Mouse (Mus musculus) lung, postnatal 0 days (tissue): ENCODE measurements at regions not wholly inside any gene's neighbourhood (a gene's known extent, or its start where the extent isn't known, plus 50 kb on each side); places are given as distances from the start of the nearest gene placed in this dataset.
"Not testable (repeated sequence)": the region's sequence is repeated elsewhere in the genome, so short reads cannot be mapped to it uniquely, and the experiment has no call there.

Experiments used
- ATAC-seq: fragments of 200-750 bp; cut with Nextera tagmentation; 2 replicates; pipeline ENCODE4 v1.8.0; 2017; ENCODE audit warnings: moderate library complexity
- DNase-seq: peaks from one replicate; pipeline ENCODE4 v3.0.0-alpha.2; 2016; ENCODE audit warnings: low spot score
- H3K27ac ChIP-seq: fragments of 300-500 bp; sonication (generic); 2 replicates; pipeline ENCODE4 v1.5.1; 2014; ENCODE audit warnings: antibody characterized with exemption, mild to moderate bottlenecking, low read length, mixed read lengths
- H3K27me3 ChIP-seq: fragments of 300-500 bp; sonication (generic); replicated peaks from 2 replicates; pipeline ENCODE4 v1.6.1; 2014; ENCODE audit warnings: low read length, mixed read lengths; ENCODE audit not compliant: insufficient read depth
- H3K36me3 ChIP-seq: fragments of 300-500 bp; sonication (generic); 2 replicates; pipeline ENCODE4 v1.6.1; 2014; ENCODE audit warnings: low read length, mixed read lengths; ENCODE audit not compliant: insufficient read depth
- H3K4me1 ChIP-seq: fragments of 300-500 bp; sonication (generic); 2 replicates; pipeline ENCODE4 v1.6.1; 2014; ENCODE audit warnings: antibody characterized with exemption, low read depth, low read length, mixed read lengths; ENCODE audit not compliant: insufficient read depth
- H3K4me2 ChIP-seq: fragments of 300-500 bp; sonication (generic); replicated peaks from 2 replicates; pipeline ENCODE4 v1.6.1; 2014; ENCODE audit warnings: low read depth, mild to moderate bottlenecking, low read length, moderate library complexity, mixed read lengths
- H3K4me3 ChIP-seq: fragments of 300-500 bp; sonication (generic); 2 replicates; pipeline ENCODE4 v1.5.1; 2014; ENCODE audit warnings: low read depth, low read length
- H3K9ac ChIP-seq: fragments of 300-500 bp; sonication (generic); replicated peaks from 2 replicates; pipeline ENCODE4 v1.6.1; 2014; ENCODE audit warnings: low read depth, mild to moderate bottlenecking
- H3K9me3 ChIP-seq: fragments of 300-500 bp; sonication (generic); 2 replicates; pipeline ENCODE4 v1.6.1; 2016; ENCODE audit warnings: low read length, mixed read lengths
- CTCF ChIP-seq: IDR thresholded peaks from 2 replicates; pipeline ENCODE4 v1.5.1; 2016; ENCODE audit warnings: antibody characterized with exemption, mild to moderate bottlenecking
- EP300 ChIP-seq: IDR thresholded peaks from 2 replicates; pipeline ENCODE4 v1.6.1; 2016; ENCODE audit warnings: antibody characterized with exemption, mild to moderate bottlenecking, control low read depth
- WGBS: fragments of 180-500 bp; shearing (Covaris S2); extraction: QIAGEN DNeasy Blood & Tissue Kit; methylation state at CpG from one replicate; pipeline ENCODE4 v1.1.7; 2014; 5-methylcytosine and 5-hydroxymethylcytosine counted together

DNA sequence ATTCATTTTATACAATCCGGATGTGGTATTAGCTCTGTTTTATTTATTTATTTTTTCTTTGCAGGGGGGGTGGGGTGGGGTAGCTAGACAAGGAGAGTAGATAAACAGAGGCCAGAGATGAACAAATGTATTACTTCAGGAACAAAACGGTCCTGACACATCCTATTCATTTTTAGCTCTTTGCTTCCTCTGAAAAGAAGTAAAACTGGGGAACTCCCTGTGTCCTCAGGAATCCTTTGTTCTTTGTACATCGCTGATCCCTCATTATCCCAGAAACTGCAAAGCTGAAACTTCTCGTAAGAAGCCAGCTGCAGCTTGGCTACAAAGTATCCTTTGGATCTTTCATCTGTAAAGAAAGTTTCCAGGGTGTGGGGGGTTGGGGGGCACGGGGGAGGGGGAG, 103.6 kb upstream of the Pfn2 start:
- no peak for ATAC-seq
- no peak overlapping the region for H3K4me3 ChIP-seq
- H3K4me1 ChIP-seq = no peaks in the 10 kb centered on the region
- H3K9me3 ChIP-seq = no peaks in the 10 kb centered on the region
- WGBS = 35% methylated on average over 5 of the region's 5 CpGs
- H3K4me2 ChIP-seq = no peak overlapping the region
- H3K36me3 ChIP-seq = no peaks in the 10 kb centered on the region
- no peaks in the 10 kb centered on the region for H3K27me3 ChIP-seq
- H3K27ac ChIP-seq = no peak overlapping the region
- DNase-seq = no peak
- TF ChIP-seq CTCF (no peak), EP300 (no peak)
- no peak overlapping the region for H3K9ac ChIP-seq

DNA sequence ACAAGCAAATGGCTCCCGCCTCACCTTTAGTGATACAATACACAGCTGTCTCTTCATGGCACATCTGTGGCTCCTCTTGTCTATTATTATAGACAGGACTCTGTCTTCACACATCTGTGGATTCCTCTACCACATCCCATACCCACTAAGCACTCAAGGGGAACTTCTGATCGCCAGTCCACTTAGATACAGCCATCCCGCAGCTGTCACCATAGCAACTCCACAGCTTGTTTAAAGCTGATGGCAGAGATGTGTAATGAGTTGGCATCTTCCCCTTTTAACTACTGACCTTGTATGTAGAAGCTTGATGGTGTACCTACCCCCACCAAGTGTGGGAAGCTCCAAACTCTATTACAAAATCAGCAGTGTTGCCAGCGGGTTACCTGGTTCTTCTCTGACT, 109.5 kb upstream of the Pfn2 start:
- H3K9me3 ChIP-seq = no peaks in the 10 kb centered on the region
- no peak for TF ChIP-seq CTCF
- TF ChIP-seq EP300 = no peak
- no peak overlapping the region for H3K27ac ChIP-seq
- DNase-seq (no peak), ATAC-seq (no peak)
- no peaks in the 10 kb centered on the region for H3K27me3 ChIP-seq
- WGBS = 65% methylated on average over 4 of the region's 4 CpGs
- H3K4me3 ChIP-seq = no peak overlapping the region
- no peak overlapping the region for H3K4me2 ChIP-seq
- H3K4me1 ChIP-seq = no peaks in the 10 kb centered on the region
- H3K36me3 ChIP-seq = no peaks in the 10 kb centered on the region
- H3K9ac ChIP-seq = no peak overlapping the region

DNA sequence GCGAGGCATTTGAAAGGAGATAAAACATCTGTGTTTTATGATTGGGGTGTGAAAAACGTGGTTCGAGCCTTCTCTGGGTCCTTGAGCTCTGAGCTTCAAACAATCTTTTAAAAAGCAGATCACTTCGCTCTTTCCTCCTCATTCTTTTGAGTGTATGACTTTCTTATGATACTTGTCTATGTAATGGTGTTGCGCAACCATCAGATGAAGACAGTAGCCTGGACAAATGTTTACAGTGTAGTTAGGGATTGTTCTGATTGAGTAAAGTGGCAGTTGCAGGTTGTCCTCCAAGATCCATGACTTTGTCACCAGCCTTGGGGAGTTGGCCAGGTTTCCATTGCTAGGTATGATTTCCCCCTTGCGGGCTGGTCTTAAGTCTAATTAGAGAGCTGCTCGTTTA, 116.1 kb upstream of the Pfn2 start:
- ATAC-seq = no peak
- TF ChIP-seq CTCF (no peak), EP300 (no peak)
- Histone ChIP-seq H3K4me1 (no peaks in the 10 kb centered on the region), H3K9ac (no peak overlapping the region), H3K9me3 (no peaks in the 10 kb centered on the region), H3K4me3 (no peak overlapping the region), H3K36me3 (no peaks in the 10 kb centered on the region), H3K27ac (no peak overlapping the region), H3K27me3 (no peaks in the 10 kb centered on the region), H3K4me2 (no peak overlapping the region)
- WGBS = 76% methylated on average over 7 of the region's 7 CpGs
- no peak for DNase-seq

DNA sequence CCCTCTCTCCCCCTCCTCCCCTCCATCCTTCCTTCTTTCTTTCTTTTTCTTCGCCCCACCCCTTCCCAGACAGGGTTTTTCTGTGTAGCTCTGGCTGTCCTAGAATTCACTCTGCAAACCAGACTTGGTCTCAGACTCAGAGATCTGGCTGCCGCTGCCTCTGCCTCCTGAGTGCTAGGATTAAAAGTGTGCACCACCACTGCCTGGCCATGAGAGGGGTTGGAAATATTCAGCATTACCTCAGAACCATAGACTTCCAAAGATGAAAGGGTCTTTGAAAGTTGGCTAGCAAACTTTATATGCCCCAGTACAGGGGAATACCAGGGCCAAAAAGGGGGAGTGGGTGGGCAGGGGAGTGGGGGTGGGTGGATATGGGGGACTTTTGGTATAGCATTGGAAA, 122.7 kb upstream of the Pfn2 start:
- H3K9me3 ChIP-seq, H3K4me1 ChIP-seq, H3K9ac ChIP-seq, H3K4me3 ChIP-seq, H3K27me3 ChIP-seq, DNase-seq, H3K4me2 ChIP-seq, ATAC-seq, H3K36me3 ChIP-seq, H3K27ac ChIP-seq: not testable (repeated sequence)
- 86% methylated on average over 2 of the region's 2 CpGs for WGBS

DNA sequence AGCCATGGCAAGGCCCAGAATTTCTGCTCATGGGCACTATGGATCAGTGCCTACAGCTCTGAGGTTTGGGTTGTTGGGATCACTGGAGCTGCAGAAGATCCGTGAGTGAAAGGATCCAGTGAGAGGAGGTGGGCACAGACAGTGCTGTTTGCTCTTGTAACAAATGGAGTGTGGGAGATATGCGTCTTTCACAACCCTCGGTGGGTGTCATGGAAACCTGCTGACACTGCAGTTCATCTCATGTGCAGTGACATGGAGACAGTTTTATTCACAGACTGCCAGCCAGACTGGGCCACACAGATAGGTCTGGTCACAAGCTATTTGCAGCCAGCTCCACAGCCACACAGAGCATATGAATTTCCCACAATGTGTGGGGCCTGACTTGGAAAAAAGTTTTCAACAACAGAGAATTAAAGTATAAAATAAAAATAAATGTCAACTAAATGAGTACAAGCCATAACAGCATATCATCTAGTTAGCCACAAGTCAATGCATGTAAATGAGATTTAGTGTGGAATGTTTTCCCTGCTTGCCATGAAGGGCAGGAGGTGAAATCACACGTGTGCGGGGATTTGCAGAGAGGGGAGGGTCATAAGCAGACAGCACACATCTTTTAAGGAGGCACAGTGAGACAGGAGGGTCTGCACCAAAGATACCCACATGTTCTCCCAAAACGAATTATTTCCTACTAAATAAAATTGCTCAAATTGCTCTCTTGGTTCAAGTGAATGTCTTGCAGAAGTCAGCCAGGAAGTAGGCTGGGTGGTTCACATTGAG, 124.8 kb upstream of the Pfn2 start:
- DNase-seq = no peak
- no peak overlapping the region for H3K9ac ChIP-seq
- TF ChIP-seq CTCF (no peak), EP300 (no peak)
- H3K4me2 ChIP-seq = no peak overlapping the region
- no peaks in the 10 kb centered on the region for H3K36me3 ChIP-seq
- ATAC-seq = no peak
- no peaks in the 10 kb centered on the region for H3K27me3 ChIP-seq
- no peak overlapping the region for H3K27ac ChIP-seq
- H3K9me3 ChIP-seq = no peaks in the 10 kb centered on the region
- no peaks in the 10 kb centered on the region for H3K4me1 ChIP-seq
- WGBS = 36% methylated on average over 6 of the region's 6 CpGs
- H3K4me3 ChIP-seq = no peak overlapping the region

DNA sequence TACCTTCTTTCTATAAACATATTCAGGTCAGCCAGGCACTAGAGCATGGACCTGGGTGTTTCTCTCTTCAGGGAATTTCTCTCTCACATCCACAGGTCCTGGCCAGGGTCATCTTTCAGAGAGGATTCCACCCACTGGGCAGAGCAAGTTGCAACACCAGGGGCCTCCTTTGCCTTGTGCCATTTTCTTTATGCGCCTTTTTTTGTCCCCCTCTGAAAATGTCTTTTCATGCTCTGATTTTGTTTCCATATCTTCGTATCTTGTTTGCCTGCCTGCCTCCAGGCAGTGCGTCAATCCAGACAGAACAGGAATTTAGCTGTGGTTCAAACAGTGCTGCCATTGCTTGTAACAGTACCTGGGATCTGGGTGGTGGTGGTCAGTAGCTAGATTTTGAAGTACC, 125.7 kb upstream of the Pfn2 start:
- Histone ChIP-seq H3K4me2 (no peak overlapping the region), H3K27me3 (no peaks in the 10 kb centered on the region), H3K9me3 (no peaks in the 10 kb centered on the region), H3K4me1 (no peaks in the 10 kb centered on the region), H3K4me3 (no peak overlapping the region), H3K9ac (no peak overlapping the region), H3K36me3 (no peaks in the 10 kb centered on the region), H3K27ac (no peak overlapping the region)
- DNase-seq (no peak), ATAC-seq (no peak)
- 70% methylated on average over 3 of the region's 3 CpGs for WGBS
- TF ChIP-seq CTCF (no peak), EP300 (no peak)

DNA sequence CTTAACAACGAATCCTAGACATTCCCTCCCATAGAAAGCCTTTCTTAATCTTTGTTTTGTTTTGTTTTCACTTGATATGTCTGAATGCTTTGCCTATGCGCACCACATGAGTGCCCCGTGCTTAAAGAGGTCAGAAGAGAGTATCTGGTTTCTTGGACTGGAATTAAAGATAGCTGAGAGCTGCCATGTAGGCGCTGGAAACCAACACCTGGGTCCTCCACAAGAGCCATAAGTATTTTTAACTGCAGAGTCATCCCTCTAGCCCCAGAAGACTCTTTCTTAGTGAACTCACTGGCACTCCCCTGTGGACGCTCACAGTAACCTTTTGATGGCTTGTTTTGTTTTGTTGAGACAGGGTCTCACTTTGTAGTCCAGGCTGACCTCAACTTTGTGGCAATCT, 127.5 kb upstream of the Pfn2 start:
- no peaks in the 10 kb centered on the region for H3K9me3 ChIP-seq
- WGBS = 49% methylated on average over 5 of the region's 5 CpGs
- no peak overlapping the region for H3K9ac ChIP-seq
- TF ChIP-seq EP300 = no peak
- TF ChIP-seq CTCF = no peak
- no peak overlapping the region for H3K4me3 ChIP-seq
- no peaks in the 10 kb centered on the region for H3K27me3 ChIP-seq
- H3K27ac ChIP-seq = no peak overlapping the region
- H3K4me2 ChIP-seq = no peak overlapping the region
- H3K4me1 ChIP-seq = no peaks in the 10 kb centered on the region
- no peak for DNase-seq
- H3K36me3 ChIP-seq = no peaks in the 10 kb centered on the region
- no peak for ATAC-seq
